Mouse (Mus musculus) frontal cortex, adult 2 months (tissue): ENCODE data around the gene Btbd35f26. TPM values are rescaled to one million over a fixed set of nuclear protein-coding genes. Genes with fewer than 3 reads are reported as not detected.
"Not testable (repeated sequence)": the region's sequence is repeated elsewhere in the genome, so short reads cannot be mapped to it uniquely, and the experiment has no call there.

ENCODE experiments used
- DNase-seq, 2 experiments: peaks; one replicate each; pipeline ENCODE4 v3.0.0; 2022; ENCODE audit warnings: low spot score in 1 of 2; ENCODE audit errors: extremely low spot score in 1 of 2
- polyA plus RNA-seq: library from polyadenylated mRNA; depleted of rRNA; stranded (reverse); fragments of >200 nt; gene quantifications from 2 replicates; pipeline ENCODE4 v1.2.3, GENCODE M21; 2012; rRNA removed

Btbd35f26 gene
- not detected in 2 replicates for polyA plus RNA-seq

- DNase-seq: not testable (repeated sequence)
These were observed at the start of gene Btbd35f26 for GRCm38 (mm10) chrX:31336154-31336553. Btbd35f26 (plus strand) TSS chrX:31336454.

DNA sequence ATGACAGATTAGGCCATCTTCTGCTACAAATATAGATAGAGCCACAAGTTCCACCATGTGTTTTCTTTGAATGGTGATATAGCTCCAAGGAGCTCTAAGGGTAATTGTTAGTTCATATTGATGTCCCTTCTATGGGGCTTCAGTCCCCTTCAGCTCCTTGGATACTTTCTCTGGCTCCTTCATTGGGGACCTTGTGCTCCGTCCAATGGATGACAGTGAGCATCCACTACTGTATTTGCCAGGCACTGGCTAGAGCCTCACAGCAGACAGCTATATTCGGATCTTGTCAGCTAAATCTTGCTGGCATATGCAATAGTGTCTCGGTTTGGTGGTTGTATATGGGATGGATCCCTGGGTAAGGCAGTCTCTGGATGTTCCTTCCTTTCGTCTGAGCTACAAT, 5.7 kb downstream of the Btbd35f26 start:
- DNase-seq: not testable (repeated sequence)

DNA sequence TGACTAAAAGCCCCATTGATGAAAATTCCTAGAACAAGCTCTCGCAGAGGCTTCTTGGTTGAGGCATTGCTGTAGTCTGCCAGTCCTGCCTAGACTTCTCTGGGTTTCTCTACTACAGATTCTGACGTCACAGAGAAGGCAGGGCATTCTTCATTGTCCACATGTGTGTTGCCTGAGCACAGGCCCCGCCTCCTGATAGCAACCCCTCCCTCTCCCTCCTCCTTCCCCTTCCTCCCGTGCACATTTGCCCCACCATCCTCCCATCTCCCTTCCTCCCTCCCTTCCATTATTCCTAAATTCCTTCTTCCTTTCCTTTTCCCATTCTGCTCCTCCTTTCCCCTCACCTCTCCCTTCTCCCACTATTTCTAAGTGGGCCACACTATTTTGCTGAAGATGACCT, 47.6 kb downstream of the Btbd35f26 start, which contains the start of gene Btbd35f19:
Btbd35f19 (minus strand) TSS at position 101 of the 400 bp plus-strand sequence.
- DNase-seq: not testable (repeated sequence)

Other genes with a start within 250 kb of the Btbd35f26 start
- not detected in 2 replicates for gene Btbd35f29, start 218.8 kb upstream of the Btbd35f26 start, polyA plus RNA-seq
- not detected in 2 replicates for gene Spin2f, start 82.6 kb upstream of the Btbd35f26 start, polyA plus RNA-seq
- gene Btbd35f19, start 47.5 kb downstream of the Btbd35f26 start, polyA plus RNA-seq: not detected in 2 replicates
- gene Gm21883, start 237.8 kb downstream of the Btbd35f26 start, polyA plus RNA-seq: not detected in 2 replicates